Mouse (Mus musculus): ENCODE measurements around the gene St7l.

St7l gene

GRCm38 (mm10) chr3:104901154-104901553, 37.3 kb downstream of the St7l start:
- DNase-seq (ENCODE audit: low spot score): no peak

GRCm38 (mm10) chr3:104905389-104905788, 41.6 kb downstream of the St7l start:
- no peak for DNase-seq (ENCODE audit: low spot score)

- no peak for DNase-seq (ENCODE audit: low spot score)
These were observed 42.2 kb downstream of the St7l start for GRCm38 (mm10) chr3:104906007-104906406.

- no peak for DNase-seq (ENCODE audit: low spot score)
These were observed 45.4 kb downstream of the St7l start for GRCm38 (mm10) chr3:104909195-104909594.

GRCm38 (mm10) chr3:104914986-104915385, 51.2 kb downstream of the St7l start:
- peak; percentile 33 for DNase-seq (ENCODE audit: low spot score)

GRCm38 (mm10) chr3:104929385-104929784, 65.6 kb downstream of the St7l start:
- no peak for DNase-seq (ENCODE audit: low spot score)

GRCm38 (mm10) chr3:104937728-104938305, 74.0 kb downstream of the St7l start:
- DNase-seq (ENCODE audit: low spot score): no peak

GRCm38 (mm10) chr3:104938327-104938726, 74.5 kb downstream of the St7l start:
- no peak for DNase-seq (ENCODE audit: low spot score)

GRCm38 (mm10) chr3:104940691-104941090, 76.9 kb downstream of the St7l start:
- peak; percentile 56 for DNase-seq (ENCODE audit: low spot score)

- DNase-seq (ENCODE audit: low spot score): no peak
These were observed 78.9 kb downstream of the St7l start for GRCm38 (mm10) chr3:104942682-104943081.

GRCm38 (mm10) chr3:104943333-104943732, 79.5 kb downstream of the St7l start:
- DNase-seq (ENCODE audit: low spot score): peak; percentile 41

GRCm38 (mm10) chr3:104944894-104945293, 81.1 kb downstream of the St7l start:
- DNase-seq (ENCODE audit: low spot score): no peak

- DNase-seq (ENCODE audit: low spot score): no peak
These were observed 87.1 kb downstream of the St7l start for GRCm38 (mm10) chr3:104950926-104951325.

GRCm38 (mm10) chr3:104952891-104953670, 89.3 kb downstream of the St7l start:
- DNase-seq (ENCODE audit: low spot score): no peak

GRCm38 (mm10) chr3:104954137-104954536, 90.3 kb downstream of the St7l start:
- DNase-seq (ENCODE audit: low spot score): no peak

- DNase-seq (ENCODE audit: low spot score): no peak
These were observed 90.7 kb downstream of the St7l start for GRCm38 (mm10) chr3:104954551-104954950.

- no peak for DNase-seq (ENCODE audit: low spot score)
These were observed 92.4 kb downstream of the St7l start for GRCm38 (mm10) chr3:104956131-104956581.

GRCm38 (mm10) chr3:104960026-104961000, 96.5 kb downstream of the St7l start:
- DNase-seq (ENCODE audit: low spot score): no peak

GRCm38 (mm10) chr3:104961066-104962059, 97.6 kb downstream of the St7l start, which contains the start of gene Wnt2b:
Gene Wnt2b (minus strand): TSS chr3:104961921.
- no peak for DNase-seq (ENCODE audit: low spot score)

- peak; percentile 63 for DNase-seq (ENCODE audit: low spot score)
These were observed 98.4 kb downstream of the St7l start for GRCm38 (mm10) chr3:104962141-104962611.

- DNase-seq (ENCODE audit: low spot score): no peak
These were observed 99.1 kb downstream of the St7l start for GRCm38 (mm10) chr3:104962866-104963265.

Measured in embryo, embryonic 10.5 days (tissue).